ENCODE assay signal across 18 mouse cellular contexts in the genomic region with DNA sequence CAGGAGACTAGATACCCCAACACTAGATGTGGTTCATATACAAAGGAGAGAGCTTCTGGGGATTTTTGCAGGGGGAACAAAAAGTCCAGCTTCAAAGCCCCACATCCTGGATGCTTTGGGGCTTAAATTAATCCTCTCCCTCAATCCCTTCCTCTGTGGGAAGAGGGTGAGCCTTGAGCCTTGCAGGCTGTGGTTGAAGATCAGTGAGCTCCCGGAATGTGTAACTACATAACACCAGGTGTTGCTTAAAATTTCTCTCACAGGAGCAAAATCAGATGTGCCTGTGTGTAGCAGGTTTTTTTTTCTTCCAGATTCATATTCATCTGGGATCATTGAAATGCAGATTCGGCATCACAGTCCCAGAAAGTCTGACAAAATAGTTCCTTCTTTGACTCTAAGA.
A peak's percentile ranks its signal among the peaks of the same experiment; 100 is the strongest.
DNase-seq lines count a peak whose midpoint lies in the region; ATAC-seq and TF ChIP-seq lines count a peak whose summit lies in the region.
"Had no signal": no experiment of that assay in that cellular context is flagged by ENCODE, and none has a peak within 500 bp of the region (broad histone marks: within the 10 kb centered on the region; RNA-seq: fewer than 3 reads in every experiment).

No protein-coding gene starts in this region.

- peak; percentile 61; the same call in 1 of the 2 replicates for ATAC-seq in forebrain, postnatal 0 days
- no peak for ATAC-seq in forebrain, embryonic 15.5 days (replicated peaks)
- ATAC-seq in hindbrain, embryonic 14.5 days (ENCODE audit: low FRiP score): no peak
- no peak for ATAC-seq in hindbrain, embryonic 11.5 days (ENCODE audit: low FRiP score)
- ATAC-seq: activated CD4-positive, CD25-positive, alpha-beta regulatory T cell, adult 4 months; forebrain, embryonic 13.5 days had no signal

- H3K9me3 ChIP-seq in forebrain, postnatal 0 days (ENCODE audit: low read length): no peaks in the 10 kb centered on the region
- no peaks in the 10 kb centered on the region for H3K9me3 ChIP-seq in forebrain, embryonic 15.5 days
- no peaks in the 10 kb centered on the region for H3K9me3 ChIP-seq in hindbrain, embryonic 14.5 days (ENCODE audit: control insufficient read depth, low read length)
- no peaks in the 10 kb centered on the region for H3K9me3 ChIP-seq in hindbrain, embryonic 11.5 days (ENCODE audit: control insufficient read depth, low read length)
- H3K9me3 ChIP-seq: embryonic facial prominence, embryonic 13.5 days; forebrain, embryonic 13.5 days had no signal

- no peak overlapping the region for H3K4me2 ChIP-seq in forebrain, postnatal 0 days (ENCODE audit: low read depth)
- no peak overlapping the region for H3K4me2 ChIP-seq in forebrain, embryonic 15.5 days (replicated peaks)
- no peak overlapping the region for H3K4me2 ChIP-seq in hindbrain, embryonic 14.5 days (replicated peaks)
- no peak overlapping the region for H3K4me2 ChIP-seq in hindbrain, embryonic 11.5 days (replicated peaks; ENCODE audit: low read depth, low read length)
- H3K4me2 ChIP-seq: embryonic facial prominence, embryonic 13.5 days; forebrain, embryonic 13.5 days had no signal

- no peaks in the 10 kb centered on the region for H3K36me3 ChIP-seq in forebrain, postnatal 0 days (ENCODE audit: insufficient read depth)
- H3K36me3 ChIP-seq in forebrain, embryonic 15.5 days: no peaks in the 10 kb centered on the region
- no peaks in the 10 kb centered on the region for H3K36me3 ChIP-seq in hindbrain, embryonic 14.5 days (replicated peaks; ENCODE audit: control insufficient read depth, insufficient read depth)
- no peaks in the 10 kb centered on the region for H3K36me3 ChIP-seq in hindbrain, embryonic 11.5 days (ENCODE audit: control insufficient read depth, insufficient read depth, low read length)
- H3K36me3 ChIP-seq: embryonic facial prominence, embryonic 13.5 days had no signal

- WGBS in forebrain, postnatal 0 days: 43% methylated on average over 2 of the region's 2 CpGs
- WGBS in forebrain, embryonic 15.5 days: 55% methylated on average over 2 of the region's 2 CpGs
- 79% methylated on average over 2 of the region's 2 CpGs for WGBS in hindbrain, embryonic 14.5 days
- 82% methylated on average over 2 of the region's 2 CpGs for WGBS in hindbrain, embryonic 11.5 days

- no peak overlapping the region for H3K9ac ChIP-seq in forebrain, postnatal 0 days
- H3K9ac ChIP-seq in forebrain, embryonic 15.5 days (replicated peaks): no peak overlapping the region
- no peak overlapping the region for H3K9ac ChIP-seq in hindbrain, embryonic 14.5 days
- H3K9ac ChIP-seq in hindbrain, embryonic 11.5 days (ENCODE audit: low read depth, low read length): no peak overlapping the region
- H3K9ac ChIP-seq: embryonic facial prominence, embryonic 13.5 days; forebrain, embryonic 13.5 days had no signal

- no peak for TF ChIP-seq CTCF in forebrain, postnatal 0 days (IDR thresholded peaks at IDR 0.05; ENCODE audit: low read depth)

- no peaks in the 10 kb centered on the region for H3K27me3 ChIP-seq in forebrain, postnatal 0 days (ENCODE audit: insufficient read depth, low read length)
- no peaks in the 10 kb centered on the region for H3K27me3 ChIP-seq in forebrain, embryonic 15.5 days
- no peaks in the 10 kb centered on the region for H3K27me3 ChIP-seq in hindbrain, embryonic 14.5 days (ENCODE audit: control insufficient read depth, insufficient read depth, low read length)
- no peaks in the 10 kb centered on the region for H3K27me3 ChIP-seq in hindbrain, embryonic 11.5 days (ENCODE audit: control insufficient read depth, insufficient read depth, low read length)
- H3K27me3 ChIP-seq: embryonic facial prominence, embryonic 13.5 days; forebrain, embryonic 13.5 days had no signal

- no peaks in the 10 kb centered on the region for H3K4me1 ChIP-seq in forebrain, postnatal 0 days (ENCODE audit: insufficient read depth)
- no peaks in the 10 kb centered on the region for H3K4me1 ChIP-seq in forebrain, embryonic 15.5 days
- no peaks in the 10 kb centered on the region for H3K4me1 ChIP-seq in hindbrain, embryonic 14.5 days (replicated peaks; ENCODE audit: control insufficient read depth, insufficient read depth, low read length)
- no peaks in the 10 kb centered on the region for H3K4me1 ChIP-seq in hindbrain, embryonic 11.5 days (replicated peaks; ENCODE audit: control insufficient read depth, insufficient read depth, low read length)
- H3K4me1 ChIP-seq: embryonic facial prominence, embryonic 13.5 days had no signal

- DNase-seq in forebrain, postnatal 0 days: no peak
- DNase-seq in thymus, postnatal 14 days: peak; percentile 7
- DNase-seq in thymus, postnatal 10 days (ENCODE audit: low spot score in 2 of 2): no peak
- peak; percentile 16 for DNase-seq in brain, adult 2 months (ENCODE audit: low read depth, low spot score)
- DNase-seq in hindbrain, embryonic 14.5 days (ENCODE audit: low spot score): no peak
- no peak for DNase-seq in hindbrain, embryonic 11.5 days (ENCODE audit: low spot score)
- DNase-seq: adrenal gland, adult 8-10 months; adrenal gland, postnatal 14 days; adrenal gland, postnatal 36 days; cerebellum, adult 11-12 months; cerebellum, adult 2 months; cerebellum, adult 9-10 months; cerebellum, postnatal 10 days; cerebellum, postnatal 25 days had no signal

- H3K4me3 ChIP-seq in forebrain, postnatal 0 days (ENCODE audit: low read depth, low read length): no peak overlapping the region
- no peak overlapping the region for H3K4me3 ChIP-seq in forebrain, embryonic 15.5 days
- H3K4me3 ChIP-seq in hindbrain, embryonic 14.5 days (replicated peaks; ENCODE audit: low read length): no peak overlapping the region
- no peak overlapping the region for H3K4me3 ChIP-seq in hindbrain, embryonic 11.5 days (ENCODE audit: low read depth, low read length)
- H3K4me3 ChIP-seq: embryonic facial prominence, embryonic 13.5 days; forebrain, embryonic 13.5 days had no signal

- H3K27ac ChIP-seq in forebrain, postnatal 0 days (ENCODE audit: low read depth, low read length): peak overlapping the region; percentile 35; the same call in 1 of the 2 replicates
- H3K27ac ChIP-seq in forebrain, embryonic 15.5 days (replicated peaks): no peak overlapping the region
- no peak overlapping the region for H3K27ac ChIP-seq in hindbrain, embryonic 14.5 days
- no peak overlapping the region for H3K27ac ChIP-seq in hindbrain, embryonic 11.5 days (ENCODE audit: low read depth, low read length)
- H3K27ac ChIP-seq: embryonic facial prominence, embryonic 13.5 days; forebrain, embryonic 13.5 days had no signal

Comparison
In these comparisons a context has a peak if more than half of its experiments do, and no peak if none do; other contexts are left out.
1. DNase-seq: peak in thymus, postnatal 14 days (single experiment) and brain, adult 2 months (single experiment); none in forebrain, postnatal 0 days (single experiment), thymus, postnatal 10 days (0 of 2), hindbrain, embryonic 14.5 days (single experiment) and hindbrain, embryonic 11.5 days (single experiment).